Mouse (Mus musculus): ENCODE results near the gene Endog.

DNA sequence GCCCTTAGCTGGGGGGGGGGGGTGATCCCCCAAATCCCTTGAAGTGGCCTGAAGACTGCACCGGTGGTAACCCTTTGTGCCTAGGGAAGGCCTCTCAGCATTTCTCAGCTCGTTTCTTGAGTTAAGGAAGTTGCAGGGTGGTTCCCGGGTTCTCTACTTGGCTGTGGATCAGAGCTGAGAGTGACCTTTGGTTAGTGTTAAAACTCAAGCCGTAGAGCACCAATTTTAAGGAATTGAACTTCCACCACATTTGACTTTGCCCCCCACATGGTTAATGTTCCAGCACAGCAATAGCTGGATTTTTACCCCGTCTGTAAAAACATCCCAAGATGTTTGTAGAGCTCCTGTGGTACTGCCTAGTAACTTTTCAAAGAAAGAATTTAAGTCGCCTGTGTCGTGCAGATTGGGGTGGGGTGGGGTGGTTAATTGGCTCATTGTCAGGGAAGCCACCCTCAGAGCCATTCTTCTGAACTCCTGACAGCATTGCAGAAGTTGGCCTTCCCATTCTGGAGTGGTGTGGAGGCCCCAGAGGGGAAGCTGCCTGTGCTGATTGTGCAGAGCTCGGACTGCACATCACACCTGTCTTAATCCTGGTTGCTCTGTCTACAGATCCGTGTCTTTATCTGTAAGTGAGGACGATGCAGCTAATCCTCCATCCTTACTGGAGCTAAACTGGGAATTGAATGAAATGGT, 36.2 kb upstream of the Endog start:
- TF ChIP-seq CTCF (IDR thresholded peaks at IDR 0.05; ENCODE audit: control insufficient read depth, insufficient read depth, low read length) (no peak), POLR2A (IDR thresholded peaks at IDR 0.05; ENCODE audit: borderline replicate concordance, control insufficient read depth, low read depth, low read length) (no peak)
